Mouse (Mus musculus) c-Kit-positive CD71-positive TER-119-positive erythroid progenitor cells, embryonic 14.5 days (primary cell): ENCODE measurements around the gene Bloc1s1.

ENCODE experiments used
- DNase-seq: peaks from one replicate; pipeline ENCODE4 v3.0.0-alpha.2; 2013; ENCODE audit warnings: low spot score

Gene Bloc1s1

DNA sequence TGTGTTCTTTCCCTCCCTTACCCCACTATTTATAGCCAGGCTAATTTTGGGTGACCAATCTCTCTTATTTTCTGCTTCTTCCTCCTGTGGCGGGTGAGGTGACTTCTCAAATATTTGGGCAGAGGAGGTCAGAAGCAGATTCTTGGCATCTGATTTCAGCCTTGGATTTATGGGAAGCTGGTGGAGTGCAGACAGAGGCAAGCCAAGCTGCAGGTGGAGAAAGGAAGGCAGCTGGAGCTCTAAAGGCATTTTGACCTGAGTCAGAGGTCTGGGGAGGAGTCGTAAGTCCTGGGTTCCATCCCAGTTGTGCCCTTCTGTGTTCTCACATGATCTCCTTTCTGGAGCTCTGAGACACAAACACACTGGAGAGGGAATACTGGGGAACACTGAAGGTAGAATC is 7.6 kb upstream of the Bloc1s1 start:
- DNase-seq = no peak

DNA sequence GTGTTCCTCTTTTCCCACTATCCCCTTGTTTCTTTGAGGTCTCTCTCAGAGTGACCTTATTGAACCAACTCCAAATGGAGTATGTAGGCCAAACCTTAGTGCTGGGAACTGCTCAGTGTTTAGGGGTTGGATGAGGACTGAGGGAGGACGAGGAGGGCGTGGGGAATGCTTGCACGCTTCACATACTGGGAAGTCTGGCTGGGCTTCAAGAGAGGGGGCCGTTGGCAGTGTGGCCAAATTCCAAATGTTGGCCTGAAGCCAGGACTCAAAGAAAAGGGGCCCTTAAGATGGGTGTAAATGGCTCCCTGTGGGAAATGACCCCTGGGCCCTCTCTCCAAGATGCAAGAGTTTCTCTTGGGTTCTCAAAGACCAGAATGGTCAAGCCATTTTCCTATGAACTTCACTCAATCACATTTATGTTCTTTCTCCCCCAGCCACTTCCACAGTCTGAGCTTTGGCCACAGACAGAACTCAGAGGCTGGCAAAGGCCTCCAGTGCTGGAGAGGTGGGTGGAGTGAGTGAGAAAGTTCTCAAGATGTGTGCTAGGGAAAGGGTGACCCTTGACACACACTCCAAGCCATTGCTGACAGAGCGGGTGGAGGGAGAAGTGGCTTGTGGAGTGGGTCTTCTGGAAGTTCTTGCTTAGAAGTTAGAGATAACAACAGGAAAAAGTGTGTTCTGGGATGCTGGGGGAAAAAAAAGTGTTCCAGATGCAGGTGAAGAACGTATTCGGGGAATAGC is 6.0 kb upstream of the Bloc1s1 start:
- no peak for DNase-seq

DNA sequence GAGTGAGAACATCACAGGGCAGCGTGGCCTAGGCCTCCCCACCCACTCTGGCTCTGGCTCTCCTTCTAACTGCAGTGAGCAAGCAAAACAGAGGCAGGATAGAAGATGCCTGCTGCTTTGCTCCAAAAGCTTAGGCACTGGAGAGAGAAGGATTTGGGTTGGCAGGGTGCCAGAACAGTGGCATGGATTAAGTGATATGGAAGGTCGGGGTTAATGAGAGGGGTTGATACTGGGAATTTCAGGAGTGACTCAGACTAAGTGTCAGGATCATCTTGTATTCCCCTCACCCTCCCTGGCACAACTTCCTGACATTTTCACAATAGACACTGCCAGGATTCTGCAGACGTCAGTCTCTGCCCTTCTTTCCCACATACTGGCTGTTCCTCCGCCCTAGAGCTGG is 4.5 kb upstream of the Bloc1s1 start:
- DNase-seq = no peak

DNA sequence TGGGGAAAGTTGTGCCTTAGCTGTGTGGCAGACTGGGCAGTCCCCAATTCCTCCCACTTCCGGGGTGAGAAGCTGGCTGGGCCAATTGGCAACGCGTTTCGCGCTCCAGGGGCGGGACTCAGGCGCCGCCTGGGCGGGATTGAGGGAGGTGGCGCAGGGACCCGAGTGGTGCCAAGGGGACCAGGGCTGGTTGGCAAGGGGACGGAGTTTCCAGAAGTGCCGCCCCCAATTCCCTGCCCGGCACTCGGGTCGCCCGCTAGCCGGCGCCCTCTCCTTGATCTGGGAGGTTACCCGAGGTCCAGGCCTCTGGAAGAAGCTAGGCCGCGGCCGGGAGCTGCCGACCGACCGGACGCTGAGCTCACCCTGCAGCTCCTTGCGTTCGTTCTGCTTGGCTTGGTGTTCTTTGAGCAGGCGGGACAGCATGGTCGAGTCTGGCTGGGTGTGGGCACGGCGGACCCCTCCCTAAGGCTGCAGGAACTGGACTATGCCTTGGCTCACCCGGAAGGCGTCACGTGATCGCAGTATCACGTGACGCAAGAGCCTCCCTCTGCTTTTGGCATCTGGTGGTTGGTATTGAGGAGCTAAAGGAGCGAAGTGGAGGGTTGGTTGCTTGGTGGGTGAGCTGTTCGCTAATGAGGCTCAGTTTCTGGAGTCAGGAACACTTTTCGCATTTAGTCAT is 683 bp downstream of the Bloc1s1 start:
- DNase-seq = peak; percentile 86

DNA sequence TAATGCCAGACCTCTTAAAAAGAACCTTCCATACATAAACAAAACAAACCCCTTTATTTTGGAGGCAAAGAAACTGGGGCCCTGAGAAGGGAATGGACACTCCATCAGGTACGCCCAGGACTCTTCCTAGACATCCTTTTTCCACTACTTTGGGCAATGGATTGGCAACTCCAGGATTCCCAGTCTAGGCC is 1.1 kb downstream of the Bloc1s1 start, which contains the start of gene Rdh5:
Gene Rdh5 (minus strand): TSS at position 67 of the 191 bp plus-strand sequence.
- DNase-seq = no peak

DNA sequence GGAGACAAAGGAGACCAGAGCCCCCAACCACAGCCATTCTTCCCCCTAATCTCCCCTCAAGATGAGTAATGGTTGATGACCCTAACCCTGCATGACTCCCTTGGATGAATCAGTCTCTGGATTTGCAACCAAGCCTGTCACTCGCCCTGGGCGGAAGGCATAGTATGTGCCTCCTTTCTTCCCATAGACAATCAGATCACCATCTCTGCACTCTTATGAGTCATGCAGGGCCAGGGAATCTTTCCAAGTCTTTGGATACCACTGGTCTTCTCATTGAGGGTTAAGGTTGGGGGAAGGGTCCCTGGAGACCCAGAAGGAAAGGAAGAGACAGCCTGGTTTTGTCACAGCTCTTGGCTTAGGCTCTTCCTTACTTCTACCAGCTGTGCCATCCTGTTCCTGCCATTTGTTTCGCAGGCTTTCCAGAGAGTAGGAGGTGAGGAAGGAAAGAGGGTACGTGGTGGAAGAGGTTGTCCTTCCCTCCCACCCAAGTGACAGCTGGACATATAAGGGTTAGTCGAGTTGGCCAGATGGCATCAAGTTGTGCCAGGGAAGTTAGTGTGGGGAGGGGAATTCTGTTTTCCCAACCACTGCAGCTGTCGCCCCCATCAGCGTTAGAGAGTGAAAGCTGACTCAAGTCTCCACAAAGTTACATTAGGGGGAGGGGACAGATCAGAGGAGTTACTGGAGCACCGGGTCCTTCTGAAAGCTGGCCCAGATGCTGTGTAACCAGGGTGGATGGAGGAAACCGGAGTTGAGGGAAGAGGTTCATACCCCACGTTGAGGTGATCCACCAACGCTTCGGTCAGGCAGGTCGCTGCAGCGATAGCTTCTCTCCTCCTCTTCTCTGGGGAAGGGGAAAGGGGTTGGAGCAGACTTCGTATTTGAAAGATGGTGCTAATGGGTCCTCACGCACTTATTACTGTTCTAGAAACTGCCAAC is 1.7 kb downstream of the Bloc1s1 start:
- no peak for DNase-seq

DNA sequence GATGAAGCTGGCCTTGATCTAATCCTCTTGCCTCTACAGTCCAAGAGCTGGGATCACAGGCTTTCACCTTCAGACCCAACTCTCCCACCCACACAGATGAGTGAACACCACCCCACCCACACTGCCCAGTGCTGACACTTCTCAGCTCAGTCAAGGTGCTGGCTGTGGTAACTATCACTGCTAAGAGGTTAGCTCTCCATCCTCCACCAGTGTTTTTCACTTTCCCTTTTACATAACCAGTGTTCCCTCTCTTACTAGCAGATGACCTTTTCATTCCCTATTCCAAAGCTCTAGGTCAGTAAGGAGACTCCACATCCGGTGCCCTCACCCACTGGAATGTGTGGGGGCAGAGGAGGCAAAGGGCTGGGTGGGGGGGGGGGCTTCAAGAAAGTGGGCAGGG is 2.6 kb downstream of the Bloc1s1 start:
- DNase-seq = no peak

DNA sequence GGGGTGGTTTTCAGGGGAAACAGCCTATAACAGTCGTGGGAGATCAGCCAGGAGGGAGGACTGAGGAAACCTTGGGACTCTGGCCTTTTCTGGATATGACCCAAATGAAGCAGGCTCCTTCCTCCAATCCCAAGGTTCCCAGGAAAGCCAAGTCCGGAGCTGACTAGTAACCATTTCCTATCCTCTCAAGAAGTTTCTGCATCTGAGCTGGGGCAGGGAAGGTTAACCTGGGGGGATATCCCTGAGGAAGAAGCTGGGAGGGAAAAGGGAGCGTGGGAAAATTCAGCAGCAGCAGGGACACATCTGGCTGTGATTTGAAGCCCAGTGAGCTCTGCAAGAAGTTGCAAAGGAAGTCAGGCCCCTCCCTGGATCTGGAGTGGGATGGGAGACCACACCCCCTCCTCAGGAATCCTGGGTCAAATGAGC is 3.1 kb downstream of the Bloc1s1 start:
- DNase-seq = no peak

DNA sequence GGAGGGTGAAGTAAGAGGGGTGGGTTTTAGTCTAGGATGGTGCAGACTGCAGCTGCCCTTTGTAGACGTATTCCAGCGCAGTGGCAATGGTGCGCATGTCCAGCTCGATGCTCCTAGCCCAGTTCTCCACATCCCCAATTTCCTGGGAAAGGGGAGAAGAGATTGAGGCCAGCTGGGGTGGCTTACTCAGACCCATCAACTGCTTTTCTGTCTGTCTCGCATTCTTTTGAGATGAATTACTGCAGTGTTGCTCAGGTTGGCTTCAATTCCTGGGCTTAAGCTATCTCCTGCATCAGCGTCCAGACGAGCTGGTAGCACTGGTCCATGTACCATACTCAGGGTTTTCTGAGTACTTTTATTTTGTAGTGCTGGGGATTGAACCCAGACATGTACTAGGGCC is 3.9 kb downstream of the Bloc1s1 start:
- DNase-seq = no peak

DNA sequence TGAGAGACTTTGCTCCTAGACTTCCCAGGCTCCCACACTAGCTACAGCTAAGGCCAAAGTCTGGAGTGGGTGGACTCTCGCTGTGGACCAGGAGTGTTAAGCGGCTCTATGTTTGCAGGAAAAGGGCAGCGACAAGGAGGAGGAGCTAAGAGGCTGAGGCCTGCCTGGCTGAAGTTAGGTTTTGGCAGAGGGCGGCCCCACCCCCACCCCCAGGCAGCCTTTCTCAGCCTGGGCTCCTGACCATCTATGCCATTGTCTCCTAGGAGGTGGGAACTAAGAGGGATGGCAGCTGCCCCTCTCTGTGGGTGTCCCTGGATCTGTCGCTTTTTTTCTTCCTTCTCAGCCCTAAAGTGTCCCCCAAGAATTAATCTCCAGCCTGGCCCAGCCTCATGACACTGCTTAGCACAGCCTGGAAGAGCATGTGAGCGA is 4.6 kb downstream of the Bloc1s1 start:
- DNase-seq = no peak

DNA sequence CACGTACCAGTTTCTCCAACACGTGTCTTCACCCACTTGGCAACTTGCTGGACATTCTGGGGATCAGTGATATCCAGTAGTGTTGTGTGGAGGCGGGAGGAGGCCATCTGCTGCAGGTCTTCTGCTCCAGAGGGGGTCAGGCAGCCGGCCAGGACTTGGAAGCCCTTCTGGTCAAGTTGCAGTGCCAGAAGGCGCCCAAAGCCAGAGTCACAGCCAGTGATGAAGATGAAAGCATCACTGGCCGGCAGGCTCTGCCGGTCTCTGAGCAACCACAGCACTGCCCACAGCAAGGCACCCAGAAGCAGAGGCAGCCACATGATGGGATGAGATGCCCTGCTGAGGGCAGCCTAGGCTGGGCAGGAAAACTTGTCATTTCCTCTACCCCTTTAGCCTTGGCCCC is 5.6 kb downstream of the Bloc1s1 start:
- no peak for DNase-seq

DNA sequence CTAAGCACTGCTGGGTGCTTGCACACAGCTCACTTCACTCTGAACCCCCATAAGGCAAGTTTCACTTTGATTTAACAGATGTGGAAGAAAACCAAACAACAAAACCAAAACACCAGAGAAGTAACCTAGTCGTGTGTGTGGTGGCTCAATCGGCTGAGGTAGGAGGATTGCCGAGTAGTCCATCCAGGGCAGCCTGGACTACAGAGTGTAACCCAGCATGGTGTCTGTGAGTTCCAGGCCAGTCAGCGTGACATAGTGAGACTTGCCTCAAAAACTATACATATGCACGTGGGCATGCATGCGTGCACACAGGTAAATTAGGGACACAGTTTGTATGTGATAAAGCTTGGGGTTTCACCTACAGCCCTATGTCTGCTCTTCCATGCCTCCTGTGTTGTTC is 6.4 kb downstream of the Bloc1s1 start:
- no peak for DNase-seq

DNA sequence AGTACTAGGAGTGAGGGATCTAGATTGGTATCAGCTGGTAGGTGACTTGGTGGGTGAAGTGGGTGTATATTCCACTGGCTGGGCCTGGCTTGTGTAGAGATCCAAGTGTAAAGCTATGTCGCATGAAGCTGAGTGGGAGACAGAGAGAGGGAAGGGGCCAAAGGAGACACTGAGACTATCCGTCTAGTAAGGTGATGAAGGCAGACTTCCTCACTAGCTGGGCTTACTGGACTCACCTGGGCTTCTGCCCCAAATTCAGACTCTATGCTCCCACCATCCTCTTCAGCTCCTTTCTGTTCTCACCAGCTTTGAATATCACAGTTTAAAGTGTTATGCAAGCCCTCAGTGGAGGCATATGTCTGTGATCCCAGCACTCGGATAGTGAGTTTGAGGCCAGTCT is 7.2 kb downstream of the Bloc1s1 start:
- DNase-seq = no peak

DNA sequence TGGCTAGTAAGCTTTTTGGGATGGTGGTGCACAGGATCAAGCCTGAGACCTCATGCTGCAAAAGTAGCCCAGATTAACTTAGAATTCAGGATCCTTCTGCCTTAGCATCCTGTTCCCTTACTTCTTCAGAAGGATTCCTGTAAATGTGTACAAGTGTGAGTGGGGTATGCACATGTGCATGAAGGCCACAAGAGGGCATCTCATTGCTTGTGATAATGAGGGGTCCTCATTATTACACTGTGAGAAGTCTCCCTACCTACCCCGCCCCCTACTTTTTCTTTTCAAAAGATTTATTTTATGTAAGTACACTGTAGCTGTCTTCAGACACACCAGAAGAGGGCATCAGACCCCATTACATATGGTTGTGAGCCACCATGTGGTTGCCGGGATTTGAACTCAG is 8.3 kb downstream of the Bloc1s1 start:
- DNase-seq = no peak

DNA sequence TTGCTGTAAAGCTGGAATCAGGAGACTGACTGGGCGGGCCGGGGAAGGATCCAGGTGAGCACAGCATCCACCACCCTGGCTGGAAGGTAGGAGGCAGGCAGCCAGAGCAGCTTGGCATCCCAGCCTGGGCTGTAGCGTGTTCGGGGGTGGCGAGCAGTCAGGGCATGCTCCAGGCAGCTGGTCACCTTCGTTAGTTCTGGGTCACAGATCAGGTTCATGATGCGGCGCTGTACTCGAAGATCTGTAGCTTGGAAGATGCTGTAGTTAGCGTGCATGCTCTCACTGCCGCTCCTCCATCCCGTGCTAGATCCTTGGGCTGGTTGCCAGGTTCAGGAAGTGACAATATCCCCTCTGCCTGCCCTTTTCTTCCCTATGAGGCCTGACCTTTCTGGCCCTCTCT is 10.1 kb downstream of the Bloc1s1 start:
- DNase-seq = no peak

DNA sequence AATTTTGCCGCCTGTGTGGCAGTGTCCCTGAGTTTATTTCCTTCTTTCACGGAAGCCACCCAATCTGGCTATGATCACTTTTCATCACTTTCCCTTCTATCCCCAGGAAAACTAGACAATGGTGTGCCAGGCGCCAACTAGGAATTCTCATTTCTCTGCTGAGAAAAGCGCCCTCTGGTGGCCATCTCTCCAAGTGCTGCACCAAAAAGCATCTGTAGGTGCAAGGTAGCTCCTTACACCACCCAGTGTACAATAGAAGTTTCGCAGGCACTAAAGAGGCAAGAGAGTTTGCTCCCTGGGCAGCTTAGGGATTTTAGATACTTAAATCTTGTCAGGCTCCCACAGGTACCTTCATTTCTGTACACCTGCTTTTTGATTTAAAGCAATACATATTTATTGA is 10.6 kb downstream of the Bloc1s1 start:
- peak; percentile 73 for DNase-seq

DNA sequence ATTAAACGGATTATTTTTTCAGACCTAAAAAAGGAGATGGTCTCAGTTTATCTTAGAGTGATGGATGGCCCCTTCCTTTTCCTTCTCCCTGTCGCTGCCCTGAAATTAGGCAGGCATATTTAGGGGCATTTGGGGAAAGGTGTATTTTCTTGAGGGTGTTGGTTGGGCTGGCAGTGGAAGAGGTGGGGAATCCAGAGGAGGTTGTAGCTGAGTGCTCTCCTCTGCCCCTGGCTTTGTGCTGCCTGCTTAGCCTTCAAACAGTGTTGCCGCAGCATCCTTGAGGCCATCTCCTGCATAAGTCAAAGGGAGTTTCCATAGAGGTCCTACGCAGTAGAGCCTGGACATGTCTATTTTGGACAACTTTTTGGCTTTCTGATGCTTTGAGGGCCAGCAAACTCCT is 11.0 kb downstream of the Bloc1s1 start:
- DNase-seq = no peak

DNA sequence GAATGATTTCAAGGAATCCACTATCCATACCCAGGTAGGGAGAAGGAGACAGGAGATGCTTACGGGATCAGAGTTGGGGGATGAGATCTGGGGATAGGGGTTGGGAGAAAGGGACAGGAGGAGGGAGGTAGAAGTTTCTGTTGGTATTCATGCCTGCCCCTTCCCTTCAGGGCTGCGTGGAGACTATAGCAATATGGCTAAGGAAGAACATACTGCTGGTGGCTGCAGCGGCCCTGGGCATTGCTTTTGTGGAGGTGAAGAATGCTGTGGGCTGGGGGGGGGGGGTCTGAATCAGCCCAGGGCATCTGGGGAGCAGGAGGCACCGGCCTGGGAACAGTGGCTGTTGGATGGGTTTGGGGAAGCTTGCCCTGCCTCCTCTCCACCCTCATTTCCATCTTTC is 11.6 kb downstream of the Bloc1s1 start:
- DNase-seq = no peak

DNA sequence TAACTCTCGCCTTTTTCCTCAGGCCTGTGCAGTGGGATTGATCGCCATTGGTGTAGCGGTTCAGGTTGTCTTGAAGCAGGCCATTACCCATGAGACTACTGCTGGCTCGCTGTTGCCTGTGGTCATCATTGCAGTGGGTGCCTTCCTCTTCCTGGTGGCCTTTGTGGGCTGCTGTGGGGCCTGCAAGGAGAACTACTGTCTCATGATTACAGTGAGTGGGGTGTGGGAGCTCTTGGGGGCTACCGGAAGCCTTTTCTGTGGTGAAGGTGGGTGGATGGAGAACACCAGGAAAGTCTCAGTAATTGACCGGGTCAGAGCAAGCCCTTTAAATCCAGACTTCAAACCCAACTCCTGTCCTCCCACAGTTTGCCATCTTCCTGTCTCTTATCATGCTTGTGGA is 12.4 kb downstream of the Bloc1s1 start:
- DNase-seq = no peak

DNA sequence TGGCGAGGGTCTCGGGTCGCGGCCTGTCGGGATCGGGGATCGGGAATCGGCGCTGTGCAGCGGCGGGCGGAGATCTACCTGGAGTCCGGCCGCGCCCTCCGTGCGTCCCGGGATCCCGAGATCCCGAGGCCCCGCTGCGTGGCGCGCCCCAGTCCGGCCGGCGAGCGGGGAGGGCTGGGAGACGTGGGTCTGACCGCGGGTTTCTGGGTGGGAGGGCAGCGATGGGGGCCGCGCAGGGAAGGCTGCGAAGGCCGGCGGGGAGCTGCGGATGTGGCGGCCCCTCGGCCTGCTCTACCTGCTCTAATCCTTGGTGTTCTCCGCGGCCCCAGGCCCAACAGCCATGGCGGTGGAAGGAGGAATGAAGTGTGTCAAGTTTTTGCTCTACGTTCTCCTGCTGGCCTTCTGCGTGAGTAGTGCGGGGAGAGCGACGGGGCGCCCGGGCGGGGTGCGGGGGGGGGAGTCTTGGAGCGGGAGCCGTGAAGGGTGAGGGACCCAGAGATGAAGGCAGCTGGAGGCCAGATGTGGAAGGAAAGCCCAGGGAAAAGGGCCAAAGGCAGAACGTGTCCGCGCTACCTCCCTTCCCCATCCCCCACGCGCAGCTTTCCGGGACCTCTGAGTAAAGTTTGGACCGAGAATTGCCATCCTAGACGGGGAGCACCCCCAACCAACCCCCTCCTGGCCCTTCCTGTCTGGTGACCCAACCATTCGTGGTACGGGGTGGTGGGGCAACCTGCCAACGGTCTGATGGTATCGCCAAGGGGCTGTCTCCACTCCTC is 13.6 kb downstream of the Bloc1s1 start:
- no peak for DNase-seq

DNA sequence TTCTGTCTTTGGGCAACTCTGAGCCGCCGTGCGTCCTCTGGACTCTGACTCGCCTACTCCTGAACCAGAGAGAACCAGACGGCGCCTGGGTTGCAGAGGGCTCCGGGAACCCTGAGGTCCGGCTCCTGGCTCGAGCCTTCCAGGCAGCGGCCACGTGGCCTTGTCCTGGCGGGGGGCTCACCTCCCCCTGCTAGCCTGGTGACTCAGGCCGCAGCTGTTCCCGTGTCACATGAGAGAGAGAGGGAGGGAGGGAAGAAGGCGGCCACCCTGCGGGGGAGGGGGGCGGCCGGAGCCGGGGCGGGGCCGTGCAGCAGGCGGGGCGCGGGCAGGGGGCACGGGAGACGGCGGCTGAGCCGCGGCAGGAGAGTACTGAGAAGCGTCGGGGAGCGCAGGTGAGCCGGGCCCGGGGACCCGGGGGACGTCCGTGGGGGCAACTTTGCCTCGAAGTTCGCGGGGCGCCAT is 14.2 kb downstream of the Bloc1s1 start:
- DNase-seq = no peak

DNA sequence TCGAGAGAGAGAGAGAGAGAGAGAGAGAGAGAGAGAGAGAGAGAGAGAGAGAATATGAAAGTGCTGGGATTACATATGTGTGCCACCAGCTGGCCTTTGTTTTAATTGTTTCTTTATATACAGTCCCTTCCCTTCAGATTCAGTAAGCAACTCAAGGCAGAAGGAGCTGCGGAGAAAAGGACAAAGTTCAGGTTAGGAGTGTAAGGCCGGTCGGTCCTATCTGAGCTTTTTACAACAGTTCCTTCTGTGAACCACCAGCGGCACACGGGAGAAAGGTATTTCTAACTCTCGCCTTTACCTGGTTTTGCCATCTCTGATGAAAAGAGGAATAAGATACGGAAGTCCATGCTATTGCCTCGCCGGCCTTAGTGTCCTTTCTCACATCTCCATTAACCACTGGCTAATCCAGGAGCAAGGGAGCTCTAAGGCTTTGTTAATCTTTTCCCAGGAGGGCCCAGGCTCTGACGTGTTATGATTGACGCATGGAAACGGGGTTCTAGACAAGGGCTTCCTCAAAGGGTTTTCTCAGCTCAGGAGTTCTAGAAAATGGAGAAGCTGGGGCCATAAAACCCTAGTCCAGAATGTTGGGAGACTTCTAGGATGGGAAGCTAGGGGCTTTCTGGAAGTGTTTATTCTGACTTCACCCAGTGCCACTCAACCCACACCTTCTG is 14.9 kb downstream of the Bloc1s1 start:
- no peak for DNase-seq
